ENCODE assay signal across 7 mouse cellular contexts in genomic region chr17:65701797-65702566, GRCm38 (mm10).
A peak's percentile ranks its signal among the peaks of the same experiment; 100 is the strongest.
DNase-seq lines count a peak whose midpoint lies in the region; ATAC-seq lines count a peak whose summit lies in the region.

No protein-coding gene starts in this region.

- whole genome bisulfite sequencing in hindbrain, embryonic 14.5 days, result 26% methylated on average over 13 of the region's 13 CpGs
- WGBS in midbrain, embryonic 16.5 days, result 34% methylated on average over 13 of the region's 13 CpGs

- peak overlapping the region; percentile 3; the same call in 1 of the 2 replicates for H3K4me2 ChIP-seq in hindbrain, embryonic 14.5 days (replicated peaks)
- 0 out of 2 replicates have a peak overlapping the region, but pooled peaks have one; percentile 9 for H3K4me2 ChIP-seq in midbrain, embryonic 16.5 days (ENCODE audit: low read length)

- no peaks in the 10 kb centered on the region for H3K36me3 ChIP-seq in hindbrain, embryonic 14.5 days (replicated peaks; ENCODE audit: control insufficient read depth, insufficient read depth)
- no peaks in the 10 kb centered on the region for H3K36me3 ChIP-seq in midbrain, embryonic 16.5 days (ENCODE audit: control insufficient read depth, insufficient read depth, low read length)

- no peaks in the 10 kb centered on the region for H3K9me3 ChIP-seq in hindbrain, embryonic 14.5 days (ENCODE audit: control insufficient read depth, low read length)
- no peaks in the 10 kb centered on the region for H3K9me3 ChIP-seq in midbrain, embryonic 16.5 days (replicated peaks; ENCODE audit: control insufficient read depth, low read length, poor library complexity, severe bottlenecking)

- H3K4me1 ChIP-seq in hindbrain, embryonic 14.5 days (replicated peaks; ENCODE audit: control insufficient read depth, insufficient read depth, low read length), result peaks cover 28% of the 10 kb centered on the region
- H3K4me1 ChIP-seq in midbrain, embryonic 16.5 days (ENCODE audit: control insufficient read depth, insufficient read depth, low read length), result peaks cover 17% of the 10 kb centered on the region

- peak; percentile 80 for ATAC-seq in hindbrain, embryonic 14.5 days (ENCODE audit: low FRiP score)
- ATAC-seq in midbrain, embryonic 16.5 days, result peak; percentile 78
- no peak for ATAC-seq in megakaryocyte-erythroid progenitor cell, adult 5-6 weeks (replicated peaks; ENCODE audit: low FRiP score, low TSS enrichment, poor library complexity, severe bottlenecking)

- peak; percentile 79 for DNase-seq in adipocyte (ENCODE audit: low spot score)
- peak; percentile 50 for DNase-seq in cerebellum, adult 9-10 months
- DNase-seq in gastrocnemius, adult 18-20 months (ENCODE audit: low spot score), result peak; percentile 81
- DNase-seq in hindbrain, embryonic 14.5 days (ENCODE audit: low spot score), result peak; percentile 62
- peak; percentile 61 to 71 for DNase-seq in layer of hippocampus, postnatal 36 days

- no peak overlapping the region for H3K4me3 ChIP-seq in hindbrain, embryonic 14.5 days (replicated peaks; ENCODE audit: low read length)
- H3K4me3 ChIP-seq in midbrain, embryonic 16.5 days (ENCODE audit: low read depth, low read length), result no peak overlapping the region

- H3K27me3 ChIP-seq in hindbrain, embryonic 14.5 days (ENCODE audit: control insufficient read depth, insufficient read depth, low read length), result no peaks in the 10 kb centered on the region
- H3K27me3 ChIP-seq in midbrain, embryonic 16.5 days (ENCODE audit: control insufficient read depth, insufficient read depth, low read depth, low read length), result no peaks in the 10 kb centered on the region

- H3K9ac ChIP-seq in hindbrain, embryonic 14.5 days, result peak overlapping the region; percentile 34; the same call in 1 of the 2 replicates
- no peak overlapping the region for H3K9ac ChIP-seq in midbrain, embryonic 16.5 days (ENCODE audit: low read depth, low read length)

- H3K27ac ChIP-seq in hindbrain, embryonic 14.5 days, result peak overlapping the region; percentile 83
- peak overlapping the region; percentile 80 for H3K27ac ChIP-seq in midbrain, embryonic 16.5 days (ENCODE audit: low read length)
